ENCODE assay signal across 12 mouse cellular contexts in genomic region chr9:75905497-75905896, GRCm38 (mm10).
A peak's percentile ranks its signal among the peaks of the same experiment; 100 is the strongest.
DNase-seq lines count a peak whose midpoint lies in the region; ATAC-seq and TF ChIP-seq lines count a peak whose summit lies in the region.
"Had no signal": no experiment of that assay in that cellular context is flagged by ENCODE, and none has a peak within 500 bp of the region (broad histone marks: within the 10 kb centered on the region; RNA-seq: fewer than 3 reads in every experiment).

No protein-coding gene starts in this region.

- ATAC-seq in hindbrain, embryonic 13.5 days (ENCODE audit: low FRiP score): no peak
- ATAC-seq: inflammation-experienced regulatory T-cells, adult 6 months had no signal

- H3K9ac ChIP-seq in hindbrain, embryonic 13.5 days: no peak overlapping the region
- no peak overlapping the region for H3K9ac ChIP-seq in ES-E14 (ENCODE audit: insufficient read depth, low read depth, low read length, poor library complexity, severe bottlenecking)
- H3K9ac ChIP-seq: embryonic facial prominence, embryonic 12.5 days had no signal

- H3K4me1 ChIP-seq in hindbrain, embryonic 10.5 days (replicated peaks): peaks cover 5% of the 10 kb centered on the region; the same call in 1 of the 2 replicates
- H3K4me1 ChIP-seq in hindbrain, embryonic 13.5 days (replicated peaks): no peaks in the 10 kb centered on the region
- H3K4me1 ChIP-seq in ES-E14 (ENCODE audit: control insufficient read depth in 2 of 2, insufficient read depth in 2 of 2, low read length in 2 of 2, poor library complexity in 1 of 2): no peaks in the 10 kb centered on the region
- H3K4me1 ChIP-seq: megakaryocyte, embryonic 14.5 days had no signal

- H3K9me3 ChIP-seq in hindbrain, embryonic 10.5 days: no peaks in the 10 kb centered on the region
- H3K9me3 ChIP-seq in hindbrain, embryonic 13.5 days: no peaks in the 10 kb centered on the region
- no peaks in the 10 kb centered on the region for H3K9me3 ChIP-seq in ES-E14 (ENCODE audit: control insufficient read depth, insufficient read depth, low read depth, low read length)
- H3K9me3 ChIP-seq: embryonic facial prominence, embryonic 12.5 days; megakaryocyte, embryonic 14.5 days had no signal

- 62% methylated on average over 2 of the region's 2 CpGs for WGBS in hindbrain, embryonic 10.5 days
- 57% methylated on average over 2 of the region's 2 CpGs for WGBS in hindbrain, embryonic 13.5 days

- H3K4me2 ChIP-seq in hindbrain, embryonic 13.5 days: no peak overlapping the region
- H3K4me2 ChIP-seq: embryonic facial prominence, embryonic 12.5 days had no signal

- H3K4me3 ChIP-seq in hindbrain, embryonic 10.5 days: no peak overlapping the region
- H3K4me3 ChIP-seq in hindbrain, embryonic 13.5 days: no peak overlapping the region
- no peak overlapping the region for H3K4me3 ChIP-seq in ES-E14 (ENCODE audit: insufficient read depth in 1 of 2, low read depth in 1 of 2, low read length in 2 of 2, poor library complexity in 1 of 2, severe bottlenecking in 1 of 2)
- H3K4me3 ChIP-seq: embryonic facial prominence, embryonic 12.5 days; megakaryocyte, embryonic 14.5 days had no signal

- no peaks in the 10 kb centered on the region for H3K27me3 ChIP-seq in hindbrain, embryonic 10.5 days (ENCODE audit: insufficient read depth, poor library complexity, severe bottlenecking)
- H3K27me3 ChIP-seq in hindbrain, embryonic 13.5 days: no peaks in the 10 kb centered on the region
- H3K27me3 ChIP-seq: embryonic facial prominence, embryonic 12.5 days; megakaryocyte, embryonic 14.5 days had no signal

- no peaks in the 10 kb centered on the region for H3K36me3 ChIP-seq in hindbrain, embryonic 10.5 days
- no peaks in the 10 kb centered on the region for H3K36me3 ChIP-seq in hindbrain, embryonic 13.5 days
- H3K36me3 ChIP-seq in ES-E14 (ENCODE audit: control insufficient read depth, insufficient read depth, low read length, poor library complexity, severe bottlenecking): no peaks in the 10 kb centered on the region
- H3K36me3 ChIP-seq: embryonic facial prominence, embryonic 12.5 days had no signal

- H3K27ac ChIP-seq in hindbrain, embryonic 10.5 days: no peak overlapping the region
- H3K27ac ChIP-seq in hindbrain, embryonic 13.5 days: no peak overlapping the region
- H3K27ac ChIP-seq in ES-E14 (ENCODE audit: insufficient read depth, low read depth, low read length, poor library complexity, severe bottlenecking): no peak overlapping the region
- H3K27ac ChIP-seq: embryonic facial prominence, embryonic 12.5 days had no signal

- DNase-seq in hindbrain, embryonic 10.5 days (ENCODE audit: low spot score): peak; percentile 14
- DNase-seq in A20 (ENCODE audit: low read depth, low spot score) (peak; percentile 57), ES-E14 (ENCODE audit: low read depth, low spot score) (peak; percentile 44)
- peak; percentile 10 for DNase-seq in kidney, postnatal 14 days
- no peak for DNase-seq in spleen, postnatal 4 days (ENCODE audit: low spot score in 2 of 2)
- no peak for DNase-seq in neural tube, embryonic 10.5 days (ENCODE audit: extremely low spot score, low spot score)
- no peak for DNase-seq in heart, postnatal 4 days
- DNase-seq: gastrocnemius, postnatal 36 days had no signal

- in situ Hi-C loops in ES-E14 (cut with MboI; ENCODE audit: low sequenced_read_pairs in 2 of 2, unreplicated experiment in 2 of 2): no loop called here

TF ChIP-seq in ES-E14, 5 proteins besides CTCF, POLR2A, EP300 and RAD21:
- no peak for TF ChIP-seq MAFK (IDR thresholded peaks at IDR 0.05; ENCODE audit: insufficient read depth, low read depth, low read length)
- TF ChIP-seq ZC3H11A (IDR thresholded peaks at IDR 0.05; ENCODE audit: borderline replicate concordance, low read depth, low read length): peak; percentile 52; the same call in 1 of the 2 replicates
- no peak for TF ChIP-seq HCFC1 (IDR thresholded peaks at IDR 0.05; ENCODE audit: borderline replicate concordance, insufficient read depth, low read length)

Comparison
In these comparisons a context has a peak if more than half of its experiments do, and no peak if none do; other contexts are left out.
1. DNase-seq: peak in hindbrain, embryonic 10.5 days (single experiment), A20 (single experiment), ES-E14 (single experiment) and kidney, postnatal 14 days (single experiment); none in spleen, postnatal 4 days (0 of 2), neural tube, embryonic 10.5 days (single experiment) and heart, postnatal 4 days (single experiment).